Mouse (Mus musculus): ENCODE results near the gene Git2.

Gene Git2

GRCm38 (mm10) chr5:114766686-114767085 lies 8.6 kb downstream of the Git2 start:
- in situ Hi-C loops (cut with MboI; ENCODE audit: low sequenced_read_pairs): no loop called here

DNA sequence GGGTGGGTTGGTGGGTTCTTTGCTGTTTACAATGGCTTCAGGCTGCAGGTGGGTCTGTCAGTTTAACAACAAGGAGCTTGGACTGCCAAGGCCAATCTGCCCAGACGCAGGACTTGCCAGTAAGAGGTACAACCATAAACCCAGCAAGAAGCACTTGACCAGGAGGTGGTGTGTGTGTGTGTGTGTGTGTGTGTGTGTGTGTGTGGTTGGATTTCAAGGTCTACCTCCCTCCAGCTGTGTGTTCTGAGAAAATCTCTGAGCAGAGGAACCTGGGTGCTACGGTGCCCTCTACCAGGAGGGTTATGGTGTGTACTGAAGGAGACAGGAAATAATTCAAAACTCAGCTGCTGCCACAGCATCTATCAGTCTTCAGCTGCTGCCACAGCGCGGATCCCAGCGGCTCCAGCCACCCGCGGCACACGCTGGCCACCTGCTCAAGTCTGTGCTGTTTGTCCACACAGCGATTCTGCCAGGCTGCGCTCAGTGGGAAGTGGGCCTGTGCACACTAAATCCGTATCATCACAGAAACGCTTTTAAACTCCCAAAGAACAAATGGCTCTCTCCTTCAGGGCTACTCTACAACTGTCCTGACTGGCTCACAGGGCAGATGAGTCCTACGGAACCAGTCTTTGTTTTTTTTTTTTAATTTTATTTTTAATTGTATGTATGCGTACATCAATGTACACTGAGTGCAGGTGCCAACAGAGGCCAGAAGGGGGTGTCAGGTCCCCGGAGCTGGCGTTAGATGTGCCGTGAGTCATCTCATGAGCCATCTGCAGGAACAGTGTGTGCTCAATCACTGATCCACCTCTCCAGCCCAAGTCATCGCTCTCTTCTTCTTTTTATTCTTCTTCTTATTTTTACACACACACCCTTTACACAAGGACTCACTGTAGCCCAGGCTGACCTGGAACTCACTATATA lies 10.2 kb downstream of the Git2 start:
- in situ Hi-C loops (cut with MboI; ENCODE audit: low sequenced_read_pairs): no loop called here

DNA sequence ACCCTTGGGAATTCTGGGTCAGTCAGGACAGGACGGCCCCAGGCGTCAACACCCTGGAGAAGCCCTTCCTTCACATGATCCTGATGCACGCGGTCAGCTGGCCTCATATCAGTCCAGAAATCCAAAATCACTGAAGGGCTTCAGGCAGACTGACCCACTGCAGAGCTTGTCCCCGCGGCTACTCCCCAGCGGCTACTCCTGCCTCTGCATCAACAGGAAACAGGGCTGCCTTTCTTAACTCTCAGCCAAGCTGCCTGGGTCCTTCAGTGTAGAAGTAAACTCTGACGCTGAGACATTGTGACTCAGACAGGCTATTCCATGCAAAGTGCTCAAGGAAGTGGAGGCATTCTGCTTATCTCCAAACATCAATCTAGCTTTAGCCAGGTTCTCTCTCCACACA lies 13.3 kb downstream of the Git2 start:
- in situ Hi-C loops (cut with MboI; ENCODE audit: low sequenced_read_pairs): no loop called here

- in situ Hi-C loops (cut with MboI; ENCODE audit: low sequenced_read_pairs): no loop called here
These were observed 15.7 kb downstream of the Git2 start for GRCm38 (mm10) chr5:114759536-114760090.

DNA sequence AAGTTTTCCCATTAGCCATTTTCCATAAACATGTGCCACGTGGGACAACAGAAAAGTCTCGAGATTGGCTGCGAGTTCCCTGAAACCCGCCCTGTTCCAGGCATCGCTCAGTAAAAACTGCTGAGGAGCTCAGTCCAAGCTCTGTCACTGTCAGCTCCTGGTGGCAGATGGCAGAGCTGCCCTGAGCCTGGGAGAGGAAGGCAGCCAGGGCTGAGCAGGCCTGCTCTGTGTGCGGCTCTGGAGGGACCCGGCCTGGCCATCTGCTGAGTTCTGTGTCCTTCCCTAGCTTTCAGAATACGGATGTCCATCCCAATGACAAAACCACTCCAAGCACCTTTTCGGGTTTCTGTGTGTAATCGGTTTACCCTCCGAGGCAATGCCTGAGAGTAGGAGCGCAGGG lies 21.9 kb downstream of the Git2 start:
- in situ Hi-C loops (cut with MboI; ENCODE audit: low sequenced_read_pairs): no loop called here

DNA sequence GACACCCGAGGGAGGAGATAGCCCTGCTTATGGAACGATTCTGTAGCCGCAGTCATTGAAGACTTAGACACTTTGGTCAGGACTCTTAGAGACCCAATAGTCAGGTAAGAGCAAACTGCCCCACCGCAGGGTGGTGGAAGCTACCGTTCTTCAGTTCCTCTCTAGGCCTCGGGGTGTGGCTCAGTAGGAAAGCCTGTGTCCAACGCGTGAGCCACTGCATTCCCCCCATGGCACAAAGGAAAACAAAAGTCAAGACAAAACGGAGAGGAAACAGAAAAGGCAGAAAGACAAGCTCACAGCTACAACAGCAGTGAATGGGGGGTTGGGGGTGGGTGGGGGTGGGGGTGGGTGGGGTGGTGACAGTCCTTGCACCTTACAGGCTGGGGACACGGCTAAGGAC lies 22.9 kb downstream of the Git2 start:
- in situ Hi-C loops (cut with MboI; ENCODE audit: low sequenced_read_pairs): no loop called here

- in situ Hi-C loops (cut with MboI; ENCODE audit: low sequenced_read_pairs): no loop called here
These were observed 25.0 kb downstream of the Git2 start for GRCm38 (mm10) chr5:114750325-114750724.

DNA sequence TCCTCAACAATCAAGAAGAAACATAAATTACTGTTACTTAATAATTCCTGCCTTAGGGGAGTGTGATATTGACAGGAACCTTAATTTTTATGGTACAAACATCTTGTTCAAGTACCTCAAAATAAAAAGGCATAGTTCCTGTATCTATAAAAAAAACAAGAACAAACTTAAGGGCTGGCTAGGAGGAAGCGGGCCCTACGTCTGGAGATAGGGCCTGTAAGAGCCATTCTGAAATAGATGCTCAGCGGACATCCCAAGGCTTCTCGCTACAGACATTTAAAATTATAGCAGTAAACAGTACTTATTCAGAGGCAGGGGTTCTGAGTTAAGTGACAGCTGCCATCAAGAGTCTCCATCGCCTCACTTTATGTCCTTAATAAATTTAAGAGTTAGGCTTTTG lies 27.8 kb downstream of the Git2 start:
- in situ Hi-C loops (cut with MboI; ENCODE audit: low sequenced_read_pairs): no loop called here

DNA sequence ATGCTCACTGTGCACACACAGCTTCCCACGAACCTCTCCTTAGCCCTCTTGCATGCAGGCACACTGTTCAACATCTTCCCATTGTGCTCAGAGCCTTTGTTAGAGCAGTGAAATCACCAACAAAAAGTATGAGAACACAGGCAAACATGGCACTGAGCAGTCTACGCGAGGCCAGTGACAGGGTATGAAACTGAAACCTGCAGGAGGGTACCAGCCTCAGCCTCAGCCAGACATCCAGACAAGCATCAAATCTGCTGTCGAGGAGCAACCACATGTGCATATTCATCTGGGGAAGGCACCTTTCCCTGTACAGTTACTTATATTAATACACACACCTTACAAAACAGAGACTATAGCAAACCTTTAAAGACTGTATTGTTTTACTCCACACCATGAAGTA lies 28.4 kb downstream of the Git2 start:
- in situ Hi-C loops (cut with MboI; ENCODE audit: low sequenced_read_pairs): no loop called here

- in situ Hi-C loops (cut with MboI; ENCODE audit: low sequenced_read_pairs): no loop called here
These were observed 29.7 kb downstream of the Git2 start for GRCm38 (mm10) chr5:114745581-114745980.

DNA sequence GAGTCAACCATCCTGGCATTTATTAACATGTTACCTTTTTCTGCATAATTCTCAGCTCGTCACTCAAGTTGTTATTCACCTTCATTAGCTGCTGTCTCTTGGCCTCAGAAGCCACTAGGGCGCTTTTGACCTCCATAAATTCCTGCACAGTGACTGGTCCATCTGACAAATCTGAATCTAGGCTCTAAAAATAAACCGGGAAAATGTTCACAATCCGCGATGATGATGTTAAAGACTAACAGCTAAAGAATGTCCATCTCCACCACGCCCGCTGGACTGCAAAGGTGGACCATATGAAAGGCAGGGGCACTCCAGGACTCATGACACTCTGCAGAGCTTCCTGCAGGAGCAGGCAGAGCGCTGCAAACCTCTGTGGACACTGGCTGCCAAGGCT lies 31.6 kb downstream of the Git2 start:
- in situ Hi-C loops (cut with MboI; ENCODE audit: low sequenced_read_pairs): no loop called here

GRCm38 (mm10) chr5:114742998-114743696 lies 32.2 kb downstream of the Git2 start:
- in situ Hi-C loops (cut with MboI; ENCODE audit: low sequenced_read_pairs): no loop called here

DNA sequence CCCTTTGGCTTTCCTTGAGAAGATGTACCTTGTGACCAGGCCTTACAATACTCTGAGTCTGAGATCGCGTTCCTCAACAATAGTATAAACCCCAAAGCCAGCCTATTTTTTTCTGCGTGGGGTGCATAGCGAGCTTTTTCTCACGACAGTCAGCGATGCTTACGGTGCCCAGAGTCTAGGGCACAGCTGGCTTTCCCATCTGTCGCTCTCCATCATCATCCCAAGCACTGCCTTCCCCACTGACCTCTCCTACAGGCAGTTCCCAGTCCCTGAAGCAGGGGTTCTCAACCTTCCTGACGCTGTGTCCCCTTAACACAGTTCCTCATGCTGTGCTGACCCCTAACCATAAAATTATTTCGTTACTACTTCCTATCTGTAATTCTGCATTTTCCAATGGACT lies 32.7 kb downstream of the Git2 start:
- in situ Hi-C loops (cut with MboI; ENCODE audit: low sequenced_read_pairs): no loop called here

GRCm38 (mm10) chr5:114740595-114740994 lies 34.7 kb downstream of the Git2 start:
- in situ Hi-C loops (cut with MboI; ENCODE audit: low sequenced_read_pairs): no loop called here

- in situ Hi-C loops (cut with MboI; ENCODE audit: low sequenced_read_pairs): no loop called here
These were observed 36.5 kb downstream of the Git2 start for GRCm38 (mm10) chr5:114738707-114739241.

GRCm38 (mm10) chr5:114737090-114737887 lies 38.0 kb downstream of the Git2 start:
- in situ Hi-C loops (cut with MboI; ENCODE audit: low sequenced_read_pairs): no loop called here

- in situ Hi-C loops (cut with MboI; ENCODE audit: low sequenced_read_pairs): no loop called here
These were observed 41.7 kb downstream of the Git2 start for GRCm38 (mm10) chr5:114733606-114734005.

DNA sequence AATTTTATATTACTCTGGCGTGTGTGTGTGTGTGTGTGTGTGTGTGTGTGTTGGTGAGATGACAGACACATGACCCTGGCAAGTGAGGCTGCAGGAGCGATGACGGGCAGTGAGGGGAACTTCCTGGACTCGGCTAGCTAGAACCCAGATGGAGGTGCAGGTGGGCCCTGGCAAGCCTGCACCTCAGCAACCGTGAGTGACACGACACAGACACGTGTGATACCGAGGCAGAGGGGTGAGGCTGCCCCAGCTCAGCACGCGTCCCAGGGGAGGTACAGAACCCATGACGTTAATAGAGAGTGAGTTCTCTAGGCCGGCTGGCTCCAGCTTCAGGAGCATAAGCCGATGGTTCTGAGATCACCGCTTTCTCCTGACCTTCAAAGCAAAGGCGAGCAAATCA lies 43.3 kb downstream of the Git2 start:
- in situ Hi-C loops (cut with MboI; ENCODE audit: low sequenced_read_pairs): no loop called here

GRCm38 (mm10) chr5:114731498-114731897 lies 43.8 kb downstream of the Git2 start:
- in situ Hi-C loops (cut with MboI; ENCODE audit: low sequenced_read_pairs): no loop called here

- in situ Hi-C loops (cut with MboI; ENCODE audit: low sequenced_read_pairs): no loop called here
These were observed 45.2 kb downstream of the Git2 start for GRCm38 (mm10) chr5:114730129-114730528.

- in situ Hi-C loops (cut with MboI; ENCODE audit: low sequenced_read_pairs): no loop called here
These were observed 47.2 kb downstream of the Git2 start for GRCm38 (mm10) chr5:114728160-114728559.
